Mouse (Mus musculus) thymus, adult 2 months (tissue): ENCODE data around the gene Vps35l.

ENCODE experiments used
- CTCF ChIP-seq: fragments of 200-500 bp; IDR thresholded peaks from 2 replicates; pipeline ENCODE4 v1.5.1; 2012; ENCODE audit warnings: mild to moderate bottlenecking, control low read depth, low read length, moderate library complexity, borderline replicate concordance; ENCODE audit not compliant: control insufficient read depth, poor library complexity, insufficient read depth; ENCODE audit errors: extremely low read depth
- POLR2A ChIP-seq: fragments of 200-500 bp; IDR thresholded peaks from 2 replicates; pipeline ENCODE4 v1.6.1; 2012; ENCODE audit warnings: mild to moderate bottlenecking, low read length, control low read depth, moderate library complexity; ENCODE audit not compliant: control insufficient read depth, poor library complexity, insufficient read depth; ENCODE audit errors: extremely low read depth

- TF ChIP-seq CTCF (no peak), POLR2A (no peak)
These were observed 73.6 kb downstream of the Vps35l start for GRCm38 (mm10) chr7:118813592-118813991.
